Mouse (Mus musculus) spleen, adult 2 months (tissue): ENCODE measurements around the gene Rbbp8nl. TPM values are rescaled to one million over a fixed set of nuclear protein-coding genes. Genes with fewer than 3 reads are reported as not detected.

Experiments used
- DNase-seq, 2 experiments: peaks; one replicate each; pipeline versions ENCODE4 v3.0.0 to v3.0.0-alpha.2; 2012 to 2021; ENCODE audit warnings: low spot score in 2 of 2, low read depth in 1 of 2
- H3K27ac ChIP-seq: fragments of 200-500 bp; 2 replicates; pipeline ENCODE4 v1.5.1; 2012; ENCODE audit warnings: low read length, inconsistent platforms; ENCODE audit not compliant: insufficient read depth
- H3K27me3 ChIP-seq: fragments of 200-500 bp; 2 replicates; pipeline ENCODE4 v1.6.1; 2012; ENCODE audit warnings: mild to moderate bottlenecking, moderate library complexity, low read length, inconsistent platforms; ENCODE audit not compliant: control insufficient read depth, insufficient read depth
- H3K36me3 ChIP-seq: fragments of 200-500 bp; 2 replicates; pipeline ENCODE4 v1.6.1; 2012; ENCODE audit warnings: mild to moderate bottlenecking, low read length, inconsistent platforms; ENCODE audit not compliant: control insufficient read depth, insufficient read depth
- H3K4me1 ChIP-seq: fragments of 200-500 bp; 2 replicates; pipeline ENCODE4 v1.6.1; 2011; ENCODE audit warnings: inconsistent platforms; ENCODE audit not compliant: control insufficient read depth, insufficient read depth, insufficient read length
- H3K4me3 ChIP-seq: fragments of 200-500 bp; 2 replicates; pipeline ENCODE4 v1.5.1; 2011; ENCODE audit warnings: mild to moderate bottlenecking, inconsistent platforms; ENCODE audit not compliant: insufficient read depth, insufficient read length; ENCODE audit errors: extremely low read depth
- CTCF ChIP-seq: fragments of 200-500 bp; IDR thresholded peaks from 2 replicates; pipeline ENCODE4 v1.5.1; 2011; ENCODE audit warnings: mild to moderate bottlenecking, inconsistent platforms; ENCODE audit not compliant: insufficient read depth, insufficient read length, insufficient replicate concordance; ENCODE audit errors: extremely low read depth
- POLR2A ChIP-seq: fragments of 200-500 bp; IDR thresholded peaks from 2 replicates; pipeline ENCODE4 v1.6.1; 2011; ENCODE audit warnings: low read depth, low read length, inconsistent platforms
- WGBS: fragments of 180-500 bp; shearing (Covaris S2); methylation state at CpG from one replicate; pipeline ENCODE4 v1.1.7; 2018; 5-methylcytosine and 5-hydroxymethylcytosine counted together
- polyA plus RNA-seq: library from polyadenylated mRNA; depleted of rRNA; stranded (reverse); fragments of >200 nt; gene quantifications from 2 replicates; pipeline ENCODE4 v1.2.3, GENCODE M21; 2012

The Rbbp8nl gene
- polyA plus RNA-seq, 1 experiment = not detected

GRCm38 (mm10) chr2:180291566-180291965 lies 1.9 kb upstream of the Rbbp8nl start:
- 84% methylated on average over 5 of the region's 5 CpGs for WGBS

DNA sequence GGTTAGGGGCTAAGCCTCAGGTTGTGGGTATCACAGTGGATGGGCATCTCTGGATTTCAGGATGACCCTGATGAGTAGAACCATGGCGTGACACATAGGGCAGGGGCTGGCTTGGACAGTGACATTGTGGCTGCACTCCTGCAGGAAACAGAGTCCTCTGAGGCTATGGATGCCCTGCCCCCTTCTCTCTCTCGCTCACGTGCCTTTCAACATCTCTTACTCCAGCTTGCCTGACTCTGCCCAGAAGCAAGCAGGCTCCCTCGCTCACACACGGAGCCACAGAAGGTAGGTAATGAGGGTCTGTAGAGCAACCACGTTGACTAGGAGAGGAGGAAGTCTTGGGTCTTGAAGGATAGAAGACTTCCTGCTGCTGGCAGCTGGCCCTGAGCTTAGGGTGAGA lies 824 bp upstream of the Rbbp8nl start:
- 35% methylated on average over 6 of the region's 6 CpGs for WGBS
- no peak for DNase-seq

More at GRCm38 (mm10) chr2:180291566-180291965, 1.9 kb upstream of the Rbbp8nl start:
- Histone ChIP-seq H3K27me3 (no peaks in the 10 kb centered on the region), H3K4me3 (no peak overlapping the region), H3K36me3 (no peaks in the 10 kb centered on the region), H3K4me1 (no peaks in the 10 kb centered on the region), H3K27ac (no peak overlapping the region)
- TF ChIP-seq POLR2A = no peak
- TF ChIP-seq CTCF = no peak
- DNase-seq = no peak

GRCm38 (mm10) chr2:180288966-180289365 lies 713 bp downstream of the Rbbp8nl start:
- Histone ChIP-seq H3K4me3 (no peak overlapping the region), H3K36me3 (no peaks in the 10 kb centered on the region), H3K27ac (no peak overlapping the region), H3K4me1 (no peaks in the 10 kb centered on the region), H3K27me3 (no peaks in the 10 kb centered on the region)
- no peak for TF ChIP-seq CTCF
- no peak for TF ChIP-seq POLR2A
- no peak for DNase-seq
- WGBS = 77% methylated on average over 11 of the region's 11 CpGs

More for the DNA sequence above, 824 bp upstream of the Rbbp8nl start:
- H3K27me3 ChIP-seq = no peaks in the 10 kb centered on the region
- no peak for TF ChIP-seq CTCF
- TF ChIP-seq POLR2A = no peak
- H3K27ac ChIP-seq = no peak overlapping the region
- H3K4me3 ChIP-seq = no peak overlapping the region
- no peaks in the 10 kb centered on the region for H3K4me1 ChIP-seq
- H3K36me3 ChIP-seq = no peaks in the 10 kb centered on the region

GRCm38 (mm10) chr2:180279321-180279720 lies 10.4 kb downstream of the Rbbp8nl start:
- Histone ChIP-seq H3K4me1 (peaks cover 18% of the 10 kb centered on the region; the same call in 1 of the 2 replicates), H3K27ac (no peak overlapping the region), H3K4me3 (no peak overlapping the region), H3K36me3 (no peaks in the 10 kb centered on the region), H3K27me3 (no peaks in the 10 kb centered on the region; the same call in 1 of the 2 replicates)
- WGBS = 83% methylated on average over 8 of the region's 8 CpGs
- DNase-seq = no peak
- TF ChIP-seq POLR2A (no peak), CTCF (no peak)

- TF ChIP-seq CTCF (no peak), POLR2A (no peak)
- Histone ChIP-seq H3K27me3 (no peaks in the 10 kb centered on the region), H3K36me3 (no peaks in the 10 kb centered on the region), H3K4me3 (no peak overlapping the region), H3K4me1 (peaks cover 18% of the 10 kb centered on the region; the same call in 1 of the 2 replicates), H3K27ac (no peak overlapping the region)
- DNase-seq = no peak
- 89% methylated on average over 8 of the region's 8 CpGs for WGBS
Measured at GRCm38 (mm10) chr2:180277773-180278320, 11.8 kb downstream of the Rbbp8nl start.

- no peak overlapping the region for H3K4me3 ChIP-seq
- peaks cover 28% of the 10 kb centered on the region; the same call in 1 of the 2 replicates for H3K4me1 ChIP-seq
- no peaks in the 10 kb centered on the region for H3K36me3 ChIP-seq
- peak overlapping the region; percentile 45 for H3K27ac ChIP-seq
- WGBS = 11% methylated on average over 8 of the region's 8 CpGs
- TF ChIP-seq POLR2A = no peak
- no peak for TF ChIP-seq CTCF
- no peaks in the 10 kb centered on the region for H3K27me3 ChIP-seq
- DNase-seq = peak; percentile 23 to 66
Measured at GRCm38 (mm10) chr2:180276851-180277259, 12.8 kb downstream of the Rbbp8nl start.

- H3K4me3 ChIP-seq = no peak overlapping the region
- peak overlapping the region; percentile 25; the same call in 1 of the 2 replicates for H3K27ac ChIP-seq
Measured at GRCm38 (mm10) chr2:180276385-180276784, 13.3 kb downstream of the Rbbp8nl start.

More at GRCm38 (mm10) chr2:180276385-180276784, 13.3 kb downstream of the Rbbp8nl start:
- TF ChIP-seq POLR2A = no peak
- no peak for TF ChIP-seq CTCF
- WGBS = 17% methylated on average over 4 of the region's 4 CpGs
- no peak for DNase-seq
- Histone ChIP-seq H3K36me3 (no peaks in the 10 kb centered on the region), H3K27me3 (no peaks in the 10 kb centered on the region), H3K4me1 (peaks cover 33% of the 10 kb centered on the region; the same call in 1 of the 2 replicates)
